Mouse (Mus musculus) MEL (cell line): Measurements from ENCODE around the gene Frat1. TPM values are rescaled to one million over a fixed set of nuclear protein-coding genes. Genes with fewer than 3 reads are reported as not detected.

Experiments
- DNase-seq: peaks from one replicate; pipeline ENCODE4 v3.0.0; 2011; ENCODE audit warnings: low read depth, low spot score
- H3K27ac ChIP-seq: 2 replicates; pipeline ENCODE4 v1.5.1; 2012; ENCODE audit warnings: low read depth, mild to moderate bottlenecking, control low read depth, low read length, moderate library complexity; ENCODE audit not compliant: control insufficient read depth
- H3K27me3 ChIP-seq, 2 experiments: fragments of 150-350 bp in 1 of 2; sonication (generic) in 1 of 2; 2 replicates each; pipeline ENCODE4 v1.6.1; 2012; ENCODE audit warnings: low read length in 2 of 2, mild to moderate bottlenecking in 2 of 2, improper control_type of control experiment in 1 of 2, moderate library complexity in 1 of 2; ENCODE audit not compliant: insufficient read depth in 2 of 2, control insufficient read depth in 1 of 2
- H3K36me3 ChIP-seq, 2 experiments: 2 replicates each; pipeline ENCODE4 v1.6.1; 2012 to 2014; ENCODE audit warnings: low read length in 2 of 2, improper control_type of control experiment in 1 of 2, inconsistent platforms in 1 of 2, mild to moderate bottlenecking in 1 of 2; ENCODE audit not compliant: insufficient read depth in 2 of 2, control insufficient read depth in 1 of 2
- H3K4me1 ChIP-seq, 2 experiments: fragments of 150-350 bp in 1 of 2; sonication (generic) in 1 of 2; 2 replicates each; pipeline ENCODE4 v1.6.1; 2012; ENCODE audit warnings: low read length in 2 of 2, improper control_type of control experiment in 1 of 2, mild to moderate bottlenecking in 1 of 2; ENCODE audit not compliant: insufficient read depth in 2 of 2, control insufficient read depth in 1 of 2
- H3K4me3 ChIP-seq, 2 experiments: fragments of 150-350 bp in 1 of 2; sonication (generic) in 1 of 2; 2 replicates each; pipeline ENCODE4 v1.5.1; 2012; ENCODE audit warnings: low read depth in 2 of 2, low read length in 2 of 2, mild to moderate bottlenecking in 2 of 2, moderate library complexity in 2 of 2, control low read depth in 1 of 2, improper control_type of control experiment in 1 of 2; ENCODE audit not compliant: control insufficient read depth in 1 of 2, insufficient read depth in 1 of 2
- H3K79me2 ChIP-seq: 2 replicates; pipeline ENCODE4 v1.6.1; 2012; ENCODE audit warnings: mild to moderate bottlenecking, low read length, moderate library complexity; ENCODE audit not compliant: control insufficient read depth, poor library complexity, insufficient read depth
- H3K9ac ChIP-seq: 2 replicates; pipeline ENCODE4 v1.6.1; 2012; ENCODE audit warnings: low read depth, mild to moderate bottlenecking, control low read depth, low read length, moderate library complexity; ENCODE audit not compliant: control insufficient read depth, poor library complexity, severe bottlenecking
- H3K9me3 ChIP-seq: fragments of 150-350 bp; sonication (generic); replicated peaks from 2 replicates; pipeline ENCODE4 v1.6.1; 2012; ENCODE audit warnings: mild to moderate bottlenecking, low read length, improper control_type of control experiment, moderate library complexity; ENCODE audit not compliant: insufficient read depth
- BHLHE40 ChIP-seq: IDR thresholded peaks from 2 replicates; pipeline ENCODE4 v1.6.1; 2012; ENCODE audit warnings: low read depth, mild to moderate bottlenecking, inconsistent platforms, low read length, improper control_type of control experiment, borderline replicate concordance
- CHD1 ChIP-seq: IDR thresholded peaks from 2 replicates; pipeline ENCODE4 v1.6.1; 2012; ENCODE audit warnings: low read depth, mild to moderate bottlenecking, inconsistent platforms, low read length, improper control_type of control experiment
- CHD2 ChIP-seq: IDR thresholded peaks from 2 replicates; pipeline ENCODE4 v1.6.1; 2011; ENCODE audit warnings: low read length, improper control_type of control experiment
- CTCF ChIP-seq, 3 experiments: IDR thresholded peaks in 2 of 3; conservative IDR thresholded peaks in 1 of 3; 2 replicates each; pipeline ENCODE4 v1.5.1; 2011 to 2012; ENCODE audit warnings: low read length in 3 of 3, low read depth in 2 of 3, mild to moderate bottlenecking in 2 of 3, improper control_type of control experiment in 1 of 3, inconsistent platforms in 1 of 3, mixed read lengths in 1 of 3, moderate library complexity in 1 of 3; ENCODE audit not compliant: control insufficient read depth in 1 of 3, insufficient read depth in 1 of 3, poor library complexity in 1 of 3, severe bottlenecking in 1 of 3
- E2F4 ChIP-seq: IDR thresholded peaks from 2 replicates; pipeline ENCODE4 v1.6.1; 2011; ENCODE audit warnings: low read depth, low read length, improper control_type of control experiment, borderline replicate concordance
- ELF1 ChIP-seq: IDR thresholded peaks from 2 replicates; pipeline ENCODE4 v1.6.1; 2014; ENCODE audit warnings: low read depth, mild to moderate bottlenecking, inconsistent platforms, low read length, improper control_type of control experiment, moderate library complexity
- EP300 ChIP-seq, 2 experiments: IDR thresholded peaks; 2 replicates each; pipeline ENCODE4 v1.6.1; 2011; ENCODE audit warnings: improper control_type of control experiment in 2 of 2, low read length in 2 of 2, low read depth in 1 of 2, mild to moderate bottlenecking in 1 of 2
- ETS1 ChIP-seq: IDR thresholded peaks from 2 replicates; pipeline ENCODE4 v1.6.1; 2012; ENCODE audit warnings: low read depth, mild to moderate bottlenecking, inconsistent platforms, low read length, improper control_type of control experiment, moderate library complexity
- GABPA ChIP-seq: IDR thresholded peaks from 2 replicates; pipeline ENCODE4 v1.6.1; 2012; ENCODE audit warnings: low read depth, mild to moderate bottlenecking, inconsistent platforms, low read length, improper control_type of control experiment, moderate library complexity
- GATA1 ChIP-seq: IDR thresholded peaks from 2 replicates; pipeline ENCODE4 v1.6.1; 2011; ENCODE audit warnings: low read depth, low read length, improper control_type of control experiment
- HCFC1 ChIP-seq: IDR thresholded peaks from 2 replicates; pipeline ENCODE4 v1.6.1; 2012; ENCODE audit warnings: low read depth, mild to moderate bottlenecking, inconsistent platforms, low read length, improper control_type of control experiment, moderate library complexity
- JUND ChIP-seq: IDR thresholded peaks from 2 replicates; pipeline ENCODE4 v1.6.1; 2011; ENCODE audit warnings: low read depth, mild to moderate bottlenecking, improper control_type of control experiment, low read length
- KAT2A ChIP-seq: conservative IDR thresholded peaks from 2 replicates; pipeline ENCODE4 v1.6.1; 2012; ENCODE audit warnings: low read depth, low read length, improper control_type of control experiment, inconsistent platforms
- MAFK ChIP-seq: IDR thresholded peaks from 2 replicates; pipeline ENCODE4 v1.6.1; 2011; ENCODE audit warnings: low read depth, mild to moderate bottlenecking, low read length, improper control_type of control experiment, borderline replicate concordance
- MAX ChIP-seq: IDR thresholded peaks from 2 replicates; pipeline ENCODE4 v1.6.1; 2011; ENCODE audit warnings: low read length, improper control_type of control experiment
- MAZ ChIP-seq: IDR thresholded peaks from 2 replicates; pipeline ENCODE4 v1.6.1; 2012; ENCODE audit warnings: low read depth, mild to moderate bottlenecking, inconsistent platforms, low read length, improper control_type of control experiment
- MEF2A ChIP-seq: IDR thresholded peaks from 2 replicates; pipeline ENCODE4 v1.6.1; 2014; ENCODE audit warnings: low read depth, mild to moderate bottlenecking, inconsistent platforms, low read length, improper control_type of control experiment; ENCODE audit not compliant: poor library complexity, insufficient replicate concordance, severe bottlenecking; ENCODE audit errors: extremely low read depth
- MXI1 ChIP-seq: IDR thresholded peaks from 2 replicates; pipeline ENCODE4 v1.6.1; 2011; ENCODE audit warnings: mild to moderate bottlenecking, low read depth, low read length, improper control_type of control experiment
- MYC ChIP-seq: IDR thresholded peaks from 2 replicates; pipeline ENCODE4 v1.6.1; 2011; ENCODE audit warnings: low read depth, mild to moderate bottlenecking, low read length, improper control_type of control experiment, moderate library complexity
- NELFE ChIP-seq: IDR thresholded peaks from 2 replicates; pipeline ENCODE4 v1.6.1; 2011; ENCODE audit warnings: low read depth, low read length, improper control_type of control experiment
- NRF1 ChIP-seq: IDR thresholded peaks from 2 replicates; pipeline ENCODE4 v1.6.1; 2014; ENCODE audit warnings: low read depth, mild to moderate bottlenecking, inconsistent platforms, low read length, improper control_type of control experiment, moderate library complexity; ENCODE audit not compliant: poor library complexity, insufficient read depth, severe bottlenecking
- POLR2A ChIP-seq, 2 experiments: IDR thresholded peaks; 2 replicates each; pipeline ENCODE4 v1.6.1; 2011 to 2012; ENCODE audit warnings: low read length in 2 of 2, mild to moderate bottlenecking in 2 of 2, control low read depth in 1 of 2, improper control_type of control experiment in 1 of 2, low read depth in 1 of 2, moderate library complexity in 1 of 2; ENCODE audit not compliant: control insufficient read depth in 1 of 2, insufficient read depth in 1 of 2, poor library complexity in 1 of 2
- POLR2AphosphoS2 ChIP-seq: IDR thresholded peaks from 2 replicates; pipeline ENCODE4 v1.6.1; 2011; ENCODE audit warnings: low read length, improper control_type of control experiment
- POLR2AphosphoS5 ChIP-seq: IDR thresholded peaks from 2 replicates; pipeline ENCODE4 v1.6.1; 2012; ENCODE audit warnings: low read depth, borderline replicate concordance, mild to moderate bottlenecking, inconsistent platforms, low read length, moderate library complexity, mixed read lengths
- RAD21 ChIP-seq: IDR thresholded peaks from 2 replicates; pipeline ENCODE4 v1.6.1; 2011; ENCODE audit warnings: mild to moderate bottlenecking, low read depth, low read length, improper control_type of control experiment
- RCOR1 ChIP-seq: IDR thresholded peaks from 2 replicates; pipeline ENCODE4 v1.6.1; 2012; ENCODE audit warnings: low read depth, mild to moderate bottlenecking, inconsistent platforms, low read length, improper control_type of control experiment
- SIN3A ChIP-seq: IDR thresholded peaks from 2 replicates; pipeline ENCODE4 v1.6.1; 2012; ENCODE audit warnings: low read length, improper control_type of control experiment, inconsistent platforms
- SMC3 ChIP-seq: IDR thresholded peaks from 2 replicates; pipeline ENCODE4 v1.6.1; 2011; ENCODE audit warnings: low read depth, low read length, improper control_type of control experiment
- TAL1 ChIP-seq: IDR thresholded peaks from 2 replicates; pipeline ENCODE4 v1.6.1; 2012; ENCODE audit warnings: mild to moderate bottlenecking, inconsistent platforms, low read length, moderate library complexity, mixed read lengths
- TBP ChIP-seq: IDR thresholded peaks from 2 replicates; pipeline ENCODE4 v1.8.0; 2011; ENCODE audit warnings: low read depth, low read length, improper control_type of control experiment
- TCF12 ChIP-seq: IDR thresholded peaks from 2 replicates; pipeline ENCODE4 v1.6.1; 2014; ENCODE audit warnings: low read depth, mild to moderate bottlenecking, inconsistent platforms, low read length, improper control_type of control experiment, moderate library complexity
- UBTF ChIP-seq: IDR thresholded peaks from 2 replicates; pipeline ENCODE4 v1.6.1; 2012; ENCODE audit warnings: low read depth, mild to moderate bottlenecking, inconsistent platforms, low read length, improper control_type of control experiment, moderate library complexity, borderline replicate concordance; ENCODE audit not compliant: insufficient read depth
- USF1 ChIP-seq: IDR thresholded peaks from 2 replicates; pipeline ENCODE4 v1.6.1; 2014; ENCODE audit warnings: low read depth, mild to moderate bottlenecking, inconsistent platforms, low read length, improper control_type of control experiment, moderate library complexity
- USF2 ChIP-seq, 2 experiments: IDR thresholded peaks; 2 replicates each; pipeline ENCODE4 v1.6.1; 2011 to 2012; ENCODE audit warnings: improper control_type of control experiment in 2 of 2, low read length in 2 of 2, borderline replicate concordance in 1 of 2, inconsistent platforms in 1 of 2, low read depth in 1 of 2, mild to moderate bottlenecking in 1 of 2; ENCODE audit not compliant: insufficient read depth in 1 of 2
- ZC3H11A ChIP-seq: IDR thresholded peaks from 2 replicates; pipeline ENCODE4 v1.6.1; 2012; ENCODE audit warnings: low read depth, mild to moderate bottlenecking, inconsistent platforms, low read length, improper control_type of control experiment
- ZKSCAN1 ChIP-seq: IDR thresholded peaks from 2 replicates; pipeline ENCODE4 v1.6.1; 2012; ENCODE audit warnings: low read depth, mild to moderate bottlenecking, inconsistent platforms, low read length, improper control_type of control experiment, moderate library complexity
- ZMIZ1 ChIP-seq: IDR thresholded peaks from 2 replicates; pipeline ENCODE4 v1.6.1; 2012; ENCODE audit warnings: low read depth, mild to moderate bottlenecking, inconsistent platforms, low read length, improper control_type of control experiment, moderate library complexity
- ZNF384 ChIP-seq: IDR thresholded peaks from 2 replicates; pipeline ENCODE4 v1.6.1; 2012; ENCODE audit warnings: low read depth, mild to moderate bottlenecking, inconsistent platforms, low read length, improper control_type of control experiment
- polyA plus RNA-seq, 2 experiments: library from polyadenylated mRNA; stranded (reverse) in 1 of 2; unstranded in 1 of 2; fragments of >175 nt in 1 of 2; fragments of >200 nt in 1 of 2; gene quantifications; 2 replicates each; pipeline versions ENCODE4 v1.2.1 to v1.2.4; 2012; ENCODE audit warnings: low replicate concordance in 2 of 2, low read depth in 1 of 2; ENCODE audit not compliant: insufficient read length in 2 of 2, insufficient read depth in 1 of 2, missing spikeins in 1 of 2
- total RNA-seq: library from RNA; depleted of rRNA; stranded (reverse); fragments of 300-350 nt; gene quantifications from 2 replicates; pipeline ENCODE4 v1.2.3, GENCODE M21; 2012

Frat1 gene
- total and polyA plus RNA-seq, 3 experiments, result 31.5 to 36.0 TPM; not detected in 1

GRCm38 (mm10) chr19:41786896-41787295 is 42.9 kb upstream of the Frat1 start:
- no peaks in the 10 kb centered on the region for H3K9me3 ChIP-seq
- no peaks in the 10 kb centered on the region for H3K27me3 ChIP-seq
- peaks cover 8 to 12% of the 10 kb centered on the region in 2 experiments for H3K4me1 ChIP-seq
- peak overlapping the region; percentile 50; the same call in 1 of the 2 replicates for H3K27ac ChIP-seq
- peaks cover 28 to 30% of the 10 kb centered on the region in 2 experiments for H3K36me3 ChIP-seq
- no peak overlapping the region for H3K4me3 ChIP-seq
- DNase-seq, result peak; percentile 54
- no peak overlapping the region for H3K9ac ChIP-seq
- H3K79me2 ChIP-seq, result peaks cover under 1% of the 10 kb centered on the region; the same call in 1 of the 2 replicates
- TF ChIP-seq CHD2 (no peak), UBTF (no peak), ZC3H11A (no peak), POLR2AphosphoS5 (no peak), POLR2A (IDR thresholded peaks at IDR 0.05; ENCODE audit: control insufficient read depth in 1 of 2, insufficient read depth in 1 of 2, low read depth in 1 of 2, low read length in 2 of 2, poor library complexity in 1 of 2) (no peak), ETS1 (peak; percentile 55; the same call in 1 of the 2 replicates), TAL1 (peak; percentile 74), NRF1 (no peak), JUND (no peak), BHLHE40 (no peak), USF2 (IDR thresholded peaks at IDR 0.05; ENCODE audit: borderline replicate concordance in 1 of 2, insufficient read depth in 1 of 2, low read depth in 1 of 2, low read length in 2 of 2) (no peak), MAFK (no peak), MAX (no peak), POLR2AphosphoS2 (no peak), NELFE (no peak), ZNF384 (peak; percentile 85), RCOR1 (peak; percentile 97), HCFC1 (no peak), USF1 (no peak), RAD21 (no peak), CHD1 (no peak), GATA1 (peak; percentile 94), SMC3 (no peak), MAZ (no peak), ZMIZ1 (no peak), E2F4 (no peak), MYC (no peak), KAT2A (no peak), TBP (no peak), SIN3A (peak; percentile 35; the same call in 1 of the 2 replicates), EP300 (IDR thresholded peaks at IDR 0.05; ENCODE audit: low read depth in 1 of 2, low read length in 2 of 2) (peak; percentile 93 to 94), TCF12 (peak; percentile 88), MEF2A (no peak), MXI1 (no peak), CTCF (IDR thresholded peaks at IDR 0.05 in 2 of 3, conservative IDR thresholded peaks at IDR 0.05 in 1 of 3; ENCODE audit: control insufficient read depth in 1 of 3, insufficient read depth in 1 of 3, low read depth in 2 of 3, low read length in 3 of 3, poor library complexity in 1 of 3, severe bottlenecking in 1 of 3) (no peak), GABPA (no peak), ELF1 (no peak), ZKSCAN1 (no peak)
